Mouse (Mus musculus) liver, embryonic 15.5 days (tissue): ENCODE measurements around the gene Crb3. TPM values are rescaled to one million over a fixed set of nuclear protein-coding genes. Genes with fewer than 3 reads are reported as not detected.
"Not testable (repeated sequence)": the region's sequence is repeated elsewhere in the genome, so short reads cannot be mapped to it uniquely, and the experiment has no call there.

ENCODE experiments used
- ATAC-seq: fragments of 200-750 bp; cut with Nextera tagmentation; 2 replicates; pipeline ENCODE4 v1.8.0; 2017; ENCODE audit warnings: moderate number of reproducible peaks, mild to moderate bottlenecking, moderate library complexity; ENCODE audit not compliant: insufficient read depth
- H3K27ac ChIP-seq: fragments of 300-500 bp; sonication (generic); replicated peaks from 2 replicates; pipeline ENCODE4 v1.5.1; 2015; ENCODE audit warnings: mild to moderate bottlenecking, inconsistent platforms
- H3K27me3 ChIP-seq: fragments of 300-500 bp; sonication (generic); 2 replicates; pipeline ENCODE4 v1.6.1; 2015; ENCODE audit warnings: mild to moderate bottlenecking, inconsistent platforms
- H3K36me3 ChIP-seq: fragments of 300-500 bp; sonication (generic); replicated peaks from 2 replicates; pipeline ENCODE4 v1.6.1; 2015; ENCODE audit warnings: moderate library complexity, mild to moderate bottlenecking, inconsistent platforms
- H3K4me1 ChIP-seq: fragments of 300-500 bp; sonication (generic); replicated peaks from 2 replicates; pipeline ENCODE4 v1.6.1; 2015; ENCODE audit warnings: inconsistent platforms
- H3K4me2 ChIP-seq: fragments of 300-500 bp; sonication (generic); 2 replicates; pipeline ENCODE4 v1.6.1; 2015; ENCODE audit warnings: moderate library complexity, mild to moderate bottlenecking, inconsistent platforms
- H3K4me3 ChIP-seq: fragments of 300-500 bp; sonication (generic); replicated peaks from 2 replicates; pipeline ENCODE4 v1.5.1; 2015; ENCODE audit warnings: mild to moderate bottlenecking, inconsistent platforms
- H3K9ac ChIP-seq: fragments of 300-500 bp; sonication (generic); 2 replicates; pipeline ENCODE4 v1.6.1; 2015; ENCODE audit warnings: moderate library complexity, mild to moderate bottlenecking, inconsistent platforms
- H3K9me3 ChIP-seq: fragments of 300-500 bp; sonication (generic); replicated peaks from 2 replicates; pipeline ENCODE4 v1.6.1; 2016; ENCODE audit warnings: inconsistent platforms
- WGBS: fragments of 180-500 bp; shearing (Covaris S2); methylation state at CpG from one replicate; pipeline ENCODE4 v1.1.7; 2015; ENCODE audit warnings: mixed read lengths; ENCODE audit not compliant: insufficient replicate concordance; 5-methylcytosine and 5-hydroxymethylcytosine counted together
- polyA plus RNA-seq: library from polyadenylated mRNA; unstranded; fragments of >200 nt; fragmentation: Nextera tagmentation; extraction: Ambion mirVana; gene quantifications from 2 replicates; pipeline ENCODE4 v1.2.1, GENCODE M21; 2015

The Crb3 gene
- polyA plus RNA-seq, 1 experiment from 2014 or later: 11.2 TPM

GRCm38 (mm10) chr17:57032854-57033253 lies 26.1 kb upstream of the Crb3 start:
- H3K27ac ChIP-seq: peak overlapping the region; percentile 93
- H3K4me2 ChIP-seq: peak overlapping the region; percentile 90
- H3K9ac ChIP-seq: peak overlapping the region; percentile 74
- peaks cover 4% of the 10 kb centered on the region; the same call in 1 of the 2 replicates for H3K27me3 ChIP-seq
- H3K4me1 ChIP-seq: peaks cover 36% of the 10 kb centered on the region
- no peaks in the 10 kb centered on the region for H3K9me3 ChIP-seq
- ATAC-seq: no peak
- 77% methylated on average over 4 of the region's 4 CpGs for WGBS
- H3K36me3 ChIP-seq: peaks cover 12% of the 10 kb centered on the region
- H3K4me3 ChIP-seq: peak overlapping the region; percentile 97; the same call in 1 of the 2 replicates

DNA sequence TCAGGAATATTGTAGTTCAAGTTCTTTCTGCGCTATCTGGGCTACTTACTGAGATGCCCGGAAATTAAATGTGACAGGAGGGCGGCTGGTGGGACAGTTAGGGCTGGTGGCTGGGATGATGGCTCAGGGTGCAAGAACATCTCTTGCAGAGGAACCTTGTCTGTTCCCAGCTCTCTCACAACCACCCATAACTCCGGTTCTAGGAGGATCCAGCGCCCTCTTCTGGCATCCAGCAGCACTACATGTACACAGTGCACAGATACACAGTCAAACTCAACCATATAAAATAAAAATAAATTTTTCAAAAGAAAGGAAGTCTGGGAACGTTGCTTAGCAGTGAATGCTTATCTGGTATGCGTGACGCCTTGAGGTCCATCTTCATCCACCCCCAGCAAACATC lies 19.9 kb upstream of the Crb3 start:
- no peaks in the 10 kb centered on the region for H3K36me3 ChIP-seq
- no peak overlapping the region for H3K4me3 ChIP-seq
- no peak overlapping the region for H3K9ac ChIP-seq
- WGBS: 31% methylated on average over 8 of the region's 8 CpGs
- peaks cover 24% of the 10 kb centered on the region for H3K27me3 ChIP-seq
- no peaks in the 10 kb centered on the region for H3K9me3 ChIP-seq
- no peak overlapping the region for H3K27ac ChIP-seq
- no peak for ATAC-seq
- H3K4me2 ChIP-seq: no peak overlapping the region
- H3K4me1 ChIP-seq: no peaks in the 10 kb centered on the region

GRCm38 (mm10) chr17:57041554-57041953 lies 17.4 kb upstream of the Crb3 start, which contains the start of gene Slc25a41:
Slc25a41 (minus strand) TSS chr17:57041654.
- H3K9me3 ChIP-seq: no peaks in the 10 kb centered on the region
- no peak within 1 kb of the TSS for H3K4me2 ChIP-seq
- no peak within 1 kb of the TSS for H3K4me3 ChIP-seq
- H3K27me3 ChIP-seq: peaks cover 24% of the 10 kb centered on the region
- 59% methylated on average over 8 of the region's 8 CpGs for WGBS
- no peak for ATAC-seq
- no peaks in the 10 kb centered on the region for H3K4me1 ChIP-seq
- 0 out of 2 replicates have a peak, but pooled peaks cover 3% of the 10 kb centered on the region for H3K36me3 ChIP-seq
- H3K9ac ChIP-seq: no peak within 1 kb of the TSS
- no peak within 1 kb of the TSS for H3K27ac ChIP-seq

GRCm38 (mm10) chr17:57047406-57047805 lies 11.5 kb upstream of the Crb3 start:
- 0 out of 2 replicates have a peak, but pooled peaks have one; percentile 22 for ATAC-seq
- H3K27me3 ChIP-seq: no peaks in the 10 kb centered on the region
- no peak overlapping the region for H3K4me3 ChIP-seq
- no peaks in the 10 kb centered on the region for H3K4me1 ChIP-seq
- peaks cover 9% of the 10 kb centered on the region; the same call in 1 of the 2 replicates for H3K36me3 ChIP-seq
- H3K27ac ChIP-seq: no peak overlapping the region
- H3K9ac ChIP-seq: no peak overlapping the region
- 36% methylated on average over 5 of the region's 5 CpGs for WGBS
- H3K4me2 ChIP-seq: no peak overlapping the region
- no peaks in the 10 kb centered on the region for H3K9me3 ChIP-seq

GRCm38 (mm10) chr17:57048816-57049215 lies 10.1 kb upstream of the Crb3 start:
- Histone ChIP-seq H3K4me3 (no peak overlapping the region), H3K27ac (no peak overlapping the region), H3K27me3 (no peaks in the 10 kb centered on the region), H3K36me3 (peaks cover 20% of the 10 kb centered on the region; the same call in 1 of the 2 replicates), H3K4me1 (no peaks in the 10 kb centered on the region), H3K9me3 (no peaks in the 10 kb centered on the region), H3K4me2 (no peak overlapping the region), H3K9ac (no peak overlapping the region)
- ATAC-seq: no peak
- WGBS: 61% methylated on average over 3 of the region's 3 CpGs

DNA sequence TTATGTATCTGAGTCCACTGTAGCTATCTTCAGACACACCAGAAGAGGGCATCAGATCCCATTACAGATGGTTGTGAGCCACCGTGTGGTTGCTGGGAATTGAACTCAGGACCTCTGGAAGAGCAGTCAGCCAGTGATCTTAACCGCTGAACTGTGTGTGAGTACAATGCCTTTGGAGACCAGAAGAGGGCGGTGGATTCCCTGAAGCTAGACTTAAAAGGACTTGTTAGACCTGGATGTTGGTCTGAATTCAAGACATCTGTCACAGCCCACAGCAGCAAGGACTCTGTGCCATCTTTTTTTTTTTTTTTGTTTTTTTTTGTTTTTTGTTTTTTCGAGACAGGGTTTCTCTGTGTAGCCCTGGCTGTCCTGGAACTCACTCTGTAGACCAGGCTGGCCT lies 7.2 kb upstream of the Crb3 start:
- H3K4me3 ChIP-seq, H3K4me1 ChIP-seq, H3K27me3 ChIP-seq, H3K4me2 ChIP-seq, H3K9me3 ChIP-seq, ATAC-seq, H3K9ac ChIP-seq, H3K27ac ChIP-seq: not testable (repeated sequence)
- 61% methylated on average over 4 of the region's 4 CpGs for WGBS
- peaks cover 17% of the 10 kb centered on the region; the same call in 1 of the 2 replicates for H3K36me3 ChIP-seq

DNA sequence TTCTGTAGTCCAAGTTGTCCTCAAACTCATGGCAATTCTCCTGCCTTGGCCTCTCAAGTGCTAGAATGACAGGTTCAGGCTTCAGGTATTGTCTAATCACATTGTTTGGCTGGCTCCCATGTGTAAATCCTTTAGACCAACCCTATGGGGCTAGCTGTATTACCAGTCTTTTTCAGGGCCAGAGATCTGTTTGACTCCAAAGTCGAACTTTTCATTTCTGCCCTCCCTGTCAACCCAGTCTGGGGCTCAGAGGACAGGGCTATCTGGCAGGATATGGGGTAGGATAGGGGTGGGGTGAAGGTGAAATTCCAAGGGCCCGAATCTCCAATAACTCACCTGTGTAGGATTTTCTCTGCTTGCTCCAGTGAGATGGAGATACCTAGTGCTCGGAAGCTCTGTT lies 2.7 kb upstream of the Crb3 start:
- Histone ChIP-seq H3K9ac (no peak overlapping the region), H3K4me1 (peaks cover 28% of the 10 kb centered on the region), H3K9me3 (no peaks in the 10 kb centered on the region), H3K4me2 (no peak overlapping the region), H3K36me3 (peaks cover 13% of the 10 kb centered on the region; the same call in 1 of the 2 replicates), H3K27me3 (peaks cover 37% of the 10 kb centered on the region), H3K4me3 (no peak overlapping the region), H3K27ac (0 out of 2 replicates have a peak overlapping the region, but pooled peaks have one; percentile 24)
- WGBS: 56% methylated on average over 3 of the region's 3 CpGs
- ATAC-seq: peak; percentile 7; the same call in 1 of the 2 replicates

GRCm38 (mm10) chr17:57059486-57059977 lies 627 bp downstream of the Crb3 start, which contains the start of gene Slc25a23:
Slc25a23 (minus strand) TSS chr17:57059863.
- peak; percentile 22 for ATAC-seq
- peak within 1 kb of the TSS; percentile 75 for H3K27ac ChIP-seq
- no peaks in the 10 kb centered on the region for H3K36me3 ChIP-seq
- H3K4me2 ChIP-seq: peak within 1 kb of the TSS; percentile 91
- peak within 1 kb of the TSS; percentile 64 for H3K4me3 ChIP-seq
- peaks cover 68% of the 10 kb centered on the region for H3K27me3 ChIP-seq
- peak within 1 kb of the TSS; percentile 66 for H3K9ac ChIP-seq
- H3K4me1 ChIP-seq: peaks cover 42% of the 10 kb centered on the region
- no peaks in the 10 kb centered on the region for H3K9me3 ChIP-seq
- WGBS: 1% methylated on average over 44 of the region's 45 CpGs

DNA sequence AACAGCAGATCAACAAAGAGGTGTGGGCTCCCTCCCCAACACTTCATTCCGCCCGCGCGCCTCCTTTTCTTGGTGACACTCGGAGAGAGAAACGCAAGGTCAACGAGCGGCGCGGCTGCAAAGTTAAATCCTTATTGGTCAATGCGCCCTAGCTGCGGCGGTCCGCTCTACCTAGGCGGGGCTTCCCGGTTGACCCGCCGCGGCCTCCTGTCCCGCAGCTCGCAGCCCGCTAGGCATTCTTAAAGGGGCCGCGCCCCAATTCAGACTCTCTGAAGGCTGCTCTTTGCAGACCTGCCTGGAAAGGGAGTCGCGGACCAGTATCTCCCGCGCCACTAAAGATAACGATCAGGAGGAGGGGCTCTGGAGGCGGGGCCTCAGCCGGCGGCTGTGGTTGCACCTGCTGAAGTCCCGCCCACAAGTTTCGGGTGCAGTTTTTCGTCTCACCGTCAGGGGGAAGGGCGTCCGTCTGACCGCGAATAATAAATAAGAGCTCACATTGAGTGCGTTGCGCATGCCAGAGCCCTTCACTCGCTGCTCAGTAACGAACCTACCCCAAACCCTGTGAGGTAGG lies 1.4 kb downstream of the Crb3 start:
- H3K4me1 ChIP-seq: peaks cover 42% of the 10 kb centered on the region
- peak; percentile 80 for ATAC-seq
- H3K27me3 ChIP-seq: peaks cover 76% of the 10 kb centered on the region
- H3K27ac ChIP-seq: peak overlapping the region; percentile 75
- H3K4me3 ChIP-seq: peak overlapping the region; percentile 64
- H3K36me3 ChIP-seq: no peaks in the 10 kb centered on the region
- no peaks in the 10 kb centered on the region for H3K9me3 ChIP-seq
- H3K4me2 ChIP-seq: peak overlapping the region; percentile 91
- WGBS: under 1% methylated on average over 44 of the region's 44 CpGs
- peak overlapping the region; percentile 66 for H3K9ac ChIP-seq

DNA sequence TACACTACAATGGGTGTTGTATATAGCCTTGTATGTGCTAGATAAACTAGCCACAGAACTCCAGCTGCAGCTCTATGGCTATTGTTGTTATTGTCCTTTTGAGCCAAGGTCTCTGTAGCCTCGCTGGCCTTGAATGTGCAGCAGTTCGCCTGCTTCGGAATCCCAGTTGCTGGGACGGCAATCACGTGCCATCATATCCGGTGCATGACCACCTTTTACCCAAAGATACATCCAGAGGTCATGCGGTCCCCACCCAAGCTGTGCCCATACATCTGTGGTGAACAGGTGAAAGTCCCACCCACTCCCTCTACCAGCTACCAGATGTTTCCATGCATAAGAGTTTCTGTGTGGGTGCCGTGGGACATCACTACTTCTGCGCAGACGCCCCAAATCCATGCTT lies 2.2 kb downstream of the Crb3 start:
- no peak overlapping the region for H3K9ac ChIP-seq
- no peak for ATAC-seq
- 29% methylated on average over 10 of the region's 10 CpGs for WGBS
- H3K4me1 ChIP-seq: peaks cover 42% of the 10 kb centered on the region
- H3K27me3 ChIP-seq: peaks cover 79% of the 10 kb centered on the region
- H3K27ac ChIP-seq: no peak overlapping the region
- H3K4me2 ChIP-seq: peak overlapping the region; percentile 91
- peak overlapping the region; percentile 64 for H3K4me3 ChIP-seq
- H3K9me3 ChIP-seq: no peaks in the 10 kb centered on the region
- H3K36me3 ChIP-seq: no peaks in the 10 kb centered on the region

- Histone ChIP-seq H3K4me1 (peaks cover 51% of the 10 kb centered on the region), H3K27me3 (peaks cover 79% of the 10 kb centered on the region), H3K9ac (0 out of 2 replicates have a peak overlapping the region, but pooled peaks have one; percentile 6), H3K9me3 (no peaks in the 10 kb centered on the region), H3K4me3 (peak overlapping the region; percentile 50), H3K36me3 (no peaks in the 10 kb centered on the region), H3K27ac (no peak overlapping the region; the same call in 1 of the 2 replicates), H3K4me2 (peak overlapping the region; percentile 60)
- 2% methylated on average over 39 of the region's 39 CpGs for WGBS
- peak; percentile 17; the same call in 1 of the 2 replicates for ATAC-seq
These were observed 3.2 kb downstream of the Crb3 start for GRCm38 (mm10) chr17:57062011-57062521.
